Mouse (Mus musculus): ENCODE measurements around the gene Btrc. TPM values are rescaled to one million over a fixed set of nuclear protein-coding genes. Genes with fewer than 3 reads are reported as not detected.
A peak's percentile ranks its signal among the peaks of the same experiment; 100 is the strongest.
"Not testable (repeated sequence)": the region's sequence is repeated elsewhere in the genome, so short reads cannot be mapped to it uniquely, and the experiment has no call there.

The Btrc gene
- polyA plus RNA-seq, 1 experiment from 2014 or later = 43.5 TPM

GRCm38 (mm10) chr19:45540657-45541408 lies 177.3 kb downstream of the Btrc start:
- DNase-seq = no peak
- ATAC-seq (ENCODE audit: insufficient read depth) = no peak
- Histone ChIP-seq H3K27ac (ENCODE audit: low read depth) (no peak overlapping the region), H3K27me3 (ENCODE audit: insufficient read depth, low read length) (peaks cover 47% of the 10 kb centered on the region), H3K4me3 (ENCODE audit: low read depth, low read length) (peak overlapping the region; percentile 41), H3K9ac (no peak overlapping the region; the same call in 1 of the 2 replicates), H3K4me1 (ENCODE audit: insufficient read depth) (peaks cover 2% of the 10 kb centered on the region; the same call in 1 of the 2 replicates), H3K4me2 (peak overlapping the region; percentile 75), H3K36me3 (ENCODE audit: insufficient read depth) (no peaks in the 10 kb centered on the region), H3K9me3 (ENCODE audit: low read depth, low read length) (no peaks in the 10 kb centered on the region)
- TF ChIP-seq CTCF (IDR thresholded peaks at IDR 0.05; ENCODE audit: low read depth) = no peak
- 33% methylated on average over 8 of the region's 8 CpGs for WGBS

- H3K4me3 ChIP-seq (ENCODE audit: low read depth, low read length) = peak overlapping the region; percentile 41
- 0 out of 2 replicates have a peak, but pooled peaks have one; percentile 20 for TF ChIP-seq CTCF (IDR thresholded peaks at IDR 0.05; ENCODE audit: low read depth)
- peak; percentile 77 for DNase-seq
- under 1% methylated on average over 56 of the region's 58 CpGs for WGBS
- ATAC-seq (ENCODE audit: insufficient read depth) = peak; percentile 42; the same call in 1 of the 2 replicates
- H3K27me3 ChIP-seq (ENCODE audit: insufficient read depth, low read length) = peaks cover 52% of the 10 kb centered on the region
- peaks cover 2% of the 10 kb centered on the region; the same call in 1 of the 2 replicates for H3K4me1 ChIP-seq (ENCODE audit: insufficient read depth)
- no peak overlapping the region for H3K27ac ChIP-seq (ENCODE audit: low read depth)
- H3K9ac ChIP-seq = peak overlapping the region; percentile 40
- no peaks in the 10 kb centered on the region for H3K36me3 ChIP-seq (ENCODE audit: insufficient read depth)
- no peaks in the 10 kb centered on the region for H3K9me3 ChIP-seq (ENCODE audit: low read depth, low read length)
- H3K4me2 ChIP-seq = peak overlapping the region; percentile 75
These were observed 178.0 kb downstream of the Btrc start for GRCm38 (mm10) chr19:45541409-45542041.

- ATAC-seq (ENCODE audit: insufficient read depth) (no peak), DNase-seq (no peak)
- H3K9me3 ChIP-seq (ENCODE audit: low read depth, low read length) = no peaks in the 10 kb centered on the region
- H3K27ac ChIP-seq (ENCODE audit: low read depth) = no peak overlapping the region
- WGBS = 21% methylated on average over 3 of the region's 3 CpGs
- H3K4me1 ChIP-seq (ENCODE audit: insufficient read depth) = peaks cover 2% of the 10 kb centered on the region; the same call in 1 of the 2 replicates
- H3K36me3 ChIP-seq (ENCODE audit: insufficient read depth) = no peaks in the 10 kb centered on the region
- H3K27me3 ChIP-seq (ENCODE audit: insufficient read depth, low read length) = peaks cover 52% of the 10 kb centered on the region
- TF ChIP-seq CTCF (IDR thresholded peaks at IDR 0.05; ENCODE audit: low read depth) = no peak
- peak overlapping the region; percentile 41 for H3K4me3 ChIP-seq (ENCODE audit: low read depth, low read length)
- peak overlapping the region; percentile 75 for H3K4me2 ChIP-seq
- H3K9ac ChIP-seq = no peak overlapping the region
These were observed 178.5 kb downstream of the Btrc start for GRCm38 (mm10) chr19:45542061-45542460.

DNA sequence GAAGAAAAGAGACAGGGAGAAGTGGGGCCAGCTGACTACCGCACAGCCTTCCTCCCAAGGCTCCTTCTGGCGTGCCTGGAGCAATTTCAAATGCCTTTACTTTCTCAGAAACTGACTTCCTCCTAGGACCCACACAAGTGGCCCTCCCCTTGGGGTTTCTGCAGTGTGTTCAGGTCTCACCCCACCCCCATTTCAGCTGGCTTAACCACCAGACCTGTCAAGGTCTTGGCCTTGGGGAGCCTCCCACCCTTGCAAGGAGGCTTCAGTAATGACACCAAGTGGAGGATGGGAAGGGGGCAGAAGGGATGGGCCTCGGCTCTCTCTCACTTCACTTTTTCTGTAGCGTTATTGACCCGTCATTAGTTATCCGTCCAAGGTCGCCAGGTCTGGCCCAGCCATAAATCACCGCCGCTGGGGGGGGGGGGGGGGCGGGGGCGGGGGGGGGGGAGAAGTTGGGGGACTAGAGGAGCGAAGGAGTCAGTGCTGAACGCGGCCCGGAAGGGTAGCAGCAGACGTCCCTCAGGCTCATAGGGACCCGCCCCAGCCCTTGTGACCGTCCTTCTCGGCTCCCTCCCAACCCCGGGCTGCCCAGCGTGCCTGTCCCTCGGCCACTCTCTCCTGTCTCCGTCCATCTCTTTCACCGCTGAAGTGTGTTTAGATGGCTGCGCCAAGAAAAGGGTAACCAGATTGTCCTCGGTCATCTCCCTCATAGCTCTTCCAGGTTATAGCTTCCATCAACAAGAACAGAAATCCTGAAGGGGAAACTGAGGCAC lies 180.8 kb downstream of the Btrc start:
- DNase-seq = peak; percentile 27
- ATAC-seq (ENCODE audit: insufficient read depth) = peak; percentile 39; the same call in 1 of the 2 replicates
- no peak for TF ChIP-seq CTCF (IDR thresholded peaks at IDR 0.05; ENCODE audit: low read depth)
- Histone ChIP-seq H3K9ac (no peak overlapping the region; the same call in 1 of the 2 replicates), H3K27ac (ENCODE audit: low read depth) (no peak overlapping the region), H3K27me3 (ENCODE audit: insufficient read depth, low read length) (peaks cover 52% of the 10 kb centered on the region), H3K9me3 (ENCODE audit: low read depth, low read length) (no peaks in the 10 kb centered on the region), H3K36me3 (ENCODE audit: insufficient read depth) (no peaks in the 10 kb centered on the region), H3K4me1 (ENCODE audit: insufficient read depth) (peaks cover 2% of the 10 kb centered on the region; the same call in 1 of the 2 replicates), H3K4me3 (ENCODE audit: low read depth, low read length) (peak overlapping the region; percentile 31), H3K4me2 (peak overlapping the region; percentile 73)
- WGBS = under 1% methylated on average over 20 of the region's 26 CpGs

DNA sequence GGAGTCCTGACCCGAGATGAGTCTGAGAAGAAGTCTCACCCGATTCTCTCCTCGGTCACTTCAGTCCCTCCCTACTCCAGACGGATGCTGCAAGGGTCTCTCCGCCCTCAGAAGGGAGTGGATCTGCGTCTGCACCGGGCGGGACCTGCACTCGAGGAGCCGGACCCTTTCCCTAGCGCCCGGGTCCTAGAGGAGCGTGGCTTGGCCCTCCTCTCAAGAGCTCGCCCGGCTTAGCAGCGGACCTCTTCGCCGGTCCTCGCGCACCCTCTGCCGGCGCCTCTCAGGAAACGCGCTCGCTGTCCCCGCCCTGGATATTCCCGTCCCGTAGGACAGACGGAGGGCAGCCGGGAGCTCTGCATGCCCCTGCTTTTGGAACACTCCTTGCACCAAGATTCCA lies 181.4 kb downstream of the Btrc start:
- Histone ChIP-seq H3K4me3 (ENCODE audit: low read depth, low read length) (peak overlapping the region; percentile 31), H3K4me1 (ENCODE audit: insufficient read depth) (peaks cover 2% of the 10 kb centered on the region; the same call in 1 of the 2 replicates), H3K4me2 (peak overlapping the region; percentile 73), H3K9ac (no peak overlapping the region; the same call in 1 of the 2 replicates), H3K27me3 (ENCODE audit: insufficient read depth, low read length) (peaks cover 49% of the 10 kb centered on the region), H3K27ac (ENCODE audit: low read depth) (no peak overlapping the region), H3K9me3 (ENCODE audit: low read depth, low read length) (no peaks in the 10 kb centered on the region), H3K36me3 (ENCODE audit: insufficient read depth) (no peaks in the 10 kb centered on the region)
- ATAC-seq (ENCODE audit: insufficient read depth) = peak; percentile 76
- WGBS = under 1% methylated on average over 30 of the region's 30 CpGs
- DNase-seq = peak; percentile 93
- peak; percentile 94 for TF ChIP-seq CTCF (IDR thresholded peaks at IDR 0.05; ENCODE audit: low read depth)

GRCm38 (mm10) chr19:45548196-45548595 lies 184.7 kb downstream of the Btrc start:
- H3K27me3 ChIP-seq (ENCODE audit: insufficient read depth, low read length) = peaks cover 19% of the 10 kb centered on the region
- not testable (repeated sequence) for H3K9ac ChIP-seq; H3K4me3 ChIP-seq (ENCODE audit: low read depth, low read length); H3K36me3 ChIP-seq (ENCODE audit: insufficient read depth); DNase-seq; H3K27ac ChIP-seq (ENCODE audit: low read depth); H3K4me1 ChIP-seq (ENCODE audit: insufficient read depth); H3K9me3 ChIP-seq (ENCODE audit: low read depth, low read length); H3K4me2 ChIP-seq
- peak; percentile 36; the same call in 1 of the 2 replicates for ATAC-seq (ENCODE audit: insufficient read depth)

Measured in lung, embryonic 14.5 days (tissue).